Mouse (Mus musculus): ENCODE measurements around the gene Noa1. TPM values are rescaled to one million over a fixed set of nuclear protein-coding genes. Genes with fewer than 3 reads are reported as not detected.

Noa1 gene
- total RNA-seq, 2 experiments from 2014 or later, result 19.0 to 21.6 TPM

- no peak for DNase-seq (ENCODE audit: low spot score)
- intact Hi-C loops (cut with DNase I), result no loop called here
Observed at GRCm38 (mm10) chr5:77292803-77293522, 16.9 kb downstream of the Noa1 start.

- no peak for DNase-seq (ENCODE audit: low spot score)
- intact Hi-C loops (cut with DNase I), result no loop called here
Observed at GRCm38 (mm10) chr5:77290606-77291005, 19.3 kb downstream of the Noa1 start.

- intact Hi-C loops (cut with DNase I), result no loop called here
- DNase-seq (ENCODE audit: low spot score), result no peak
Observed at GRCm38 (mm10) chr5:77289686-77290085, 20.2 kb downstream of the Noa1 start.

GRCm38 (mm10) chr5:77287901-77288300, 22.0 kb downstream of the Noa1 start:
- no peak for DNase-seq (ENCODE audit: low spot score)
- intact Hi-C loops (cut with DNase I), result no loop called here

GRCm38 (mm10) chr5:77286904-77287303, 23.0 kb downstream of the Noa1 start:
- no peak for DNase-seq (ENCODE audit: low spot score)
- intact Hi-C loops (cut with DNase I), result no loop called here

- intact Hi-C loops (cut with DNase I), result no loop called here
- no peak for DNase-seq (ENCODE audit: low spot score)
Observed at GRCm38 (mm10) chr5:77285685-77286084, 24.2 kb downstream of the Noa1 start.

GRCm38 (mm10) chr5:77282242-77282641, 27.6 kb downstream of the Noa1 start:
- intact Hi-C loops (cut with DNase I), result no loop called here
- no peak for DNase-seq (ENCODE audit: low spot score)

- intact Hi-C loops (cut with DNase I), result no loop called here
- no peak for DNase-seq (ENCODE audit: low spot score)
Observed at GRCm38 (mm10) chr5:77281518-77282174, 28.2 kb downstream of the Noa1 start.

GRCm38 (mm10) chr5:77277204-77277603, 32.7 kb downstream of the Noa1 start:
- intact Hi-C loops (cut with DNase I), result no loop called here
- no peak for DNase-seq (ENCODE audit: low spot score)

- intact Hi-C loops (cut with DNase I), result no loop called here
- DNase-seq (ENCODE audit: low spot score), result no peak
Observed at GRCm38 (mm10) chr5:77275950-77276349, 33.9 kb downstream of the Noa1 start.

GRCm38 (mm10) chr5:77273151-77273550, 36.7 kb downstream of the Noa1 start:
- DNase-seq (ENCODE audit: low spot score), result no peak
- intact Hi-C loops (cut with DNase I), result no loop called here

GRCm38 (mm10) chr5:77269399-77269798, 40.5 kb downstream of the Noa1 start:
- no peak for DNase-seq (ENCODE audit: low spot score)
- intact Hi-C loops (cut with DNase I), result loop anchor here (5.0 kb wide), 1 partner anchor 193 kb away; no protein-coding TSS in a partner anchor

- intact Hi-C loops (cut with DNase I), result loop anchor here (2.0 to 5.0 kb wide), 2 partner anchors 43 to 194 kb away; partner anchors contain the start of genes Noa1 and Polr2b
- DNase-seq (ENCODE audit: low spot score), result no peak
Observed at GRCm38 (mm10) chr5:77267957-77268624, 41.8 kb downstream of the Noa1 start.

GRCm38 (mm10) chr5:77267441-77267840, 42.4 kb downstream of the Noa1 start:
- intact Hi-C loops (cut with DNase I), result loop anchor here (2.0 to 5.0 kb wide), 2 partner anchors 43 to 195 kb away; partner anchors contain the start of genes Noa1 and Polr2b
- DNase-seq (ENCODE audit: low spot score), result no peak

- no peak for DNase-seq (ENCODE audit: low spot score)
- intact Hi-C loops (cut with DNase I), result loop anchor here (2.0 to 5.0 kb wide), 2 partner anchors 44 to 195 kb away; partner anchors contain the start of genes Noa1 and Polr2b
Observed at GRCm38 (mm10) chr5:77266886-77267401, 42.9 kb downstream of the Noa1 start.

- DNase-seq (ENCODE audit: low spot score), result peak; percentile 26
- intact Hi-C loops (cut with DNase I), result loop anchor here (2.0 to 5.0 kb wide), 2 partner anchors 45 to 196 kb away; partner anchors contain the start of genes Noa1 and Polr2b
Observed at GRCm38 (mm10) chr5:77266066-77266885, 43.6 kb downstream of the Noa1 start.

- peak; percentile 36 for DNase-seq (ENCODE audit: low spot score)
- intact Hi-C loops (cut with DNase I), result loop anchor here (2.0 to 5.0 kb wide), 2 partner anchors 45 to 197 kb away; partner anchors contain the start of genes Noa1 and Polr2b
Observed at GRCm38 (mm10) chr5:77265671-77266065, 44.2 kb downstream of the Noa1 start.

GRCm38 (mm10) chr5:77265081-77265670, 44.7 kb downstream of the Noa1 start, which contains the start of gene Rest:
Rest (plus strand) TSS chr5:77265491.
- DNase-seq (ENCODE audit: low spot score), result peak; percentile 54
- intact Hi-C loops (cut with DNase I), result loop anchor here (5.0 kb wide), 1 partner anchor 197 kb away; no protein-coding TSS in a partner anchor

GRCm38 (mm10) chr5:77262105-77262504, 47.8 kb downstream of the Noa1 start:
- intact Hi-C loops (cut with DNase I), result no loop called here
- DNase-seq (ENCODE audit: low spot score), result no peak

Measured in heart, postnatal 25 days (tissue).